Mouse (Mus musculus) right cerebral cortex, adult 18-20 months (tissue): ENCODE data around the gene Cpd.
"Not testable (repeated sequence)": the region's sequence is repeated elsewhere in the genome, so short reads cannot be mapped to it uniquely, and the experiment has no call there.

ENCODE experiments used
- DNase-seq: peaks from one replicate; pipeline ENCODE4 v3.0.0; 2022; ENCODE audit warnings: mixed read lengths

Gene Cpd

GRCm38 (mm10) chr11:76846011-76846877 lies 574 bp downstream of the Cpd start:
- peak; percentile 34 for DNase-seq

- DNase-seq = peak; percentile 32
These were observed 1.4 kb downstream of the Cpd start for GRCm38 (mm10) chr11:76845275-76845980.

- no peak for DNase-seq
These were observed 8.2 kb downstream of the Cpd start for GRCm38 (mm10) chr11:76838573-76838972.

GRCm38 (mm10) chr11:76836317-76836716 lies 10.5 kb downstream of the Cpd start:
- DNase-seq = peak; percentile 24

GRCm38 (mm10) chr11:76835868-76836267 lies 10.9 kb downstream of the Cpd start:
- no peak for DNase-seq

- DNase-seq = no peak
These were observed 12.2 kb downstream of the Cpd start for GRCm38 (mm10) chr11:76834665-76835064.

- peak; percentile 21 for DNase-seq
These were observed 21.9 kb downstream of the Cpd start for GRCm38 (mm10) chr11:76824885-76825265.

GRCm38 (mm10) chr11:76824238-76824884 lies 22.5 kb downstream of the Cpd start:
- no peak for DNase-seq

GRCm38 (mm10) chr11:76823641-76824040 lies 23.2 kb downstream of the Cpd start:
- DNase-seq = no peak

GRCm38 (mm10) chr11:76821353-76821752 lies 25.5 kb downstream of the Cpd start:
- no peak for DNase-seq

- no peak for DNase-seq
These were observed 29.2 kb downstream of the Cpd start for GRCm38 (mm10) chr11:76817664-76818063.

GRCm38 (mm10) chr11:76810706-76811495 lies 35.9 kb downstream of the Cpd start:
- no peak for DNase-seq

GRCm38 (mm10) chr11:76809450-76809849 lies 37.4 kb downstream of the Cpd start:
- no peak for DNase-seq

GRCm38 (mm10) chr11:76808550-76808949 lies 38.3 kb downstream of the Cpd start:
- DNase-seq = no peak

- no peak for DNase-seq
These were observed 39.7 kb downstream of the Cpd start for GRCm38 (mm10) chr11:76807007-76807679.

GRCm38 (mm10) chr11:76806026-76806425 lies 40.8 kb downstream of the Cpd start:
- DNase-seq = no peak

- DNase-seq = not testable (repeated sequence)
These were observed 41.7 kb downstream of the Cpd start for GRCm38 (mm10) chr11:76805072-76805471.

- DNase-seq = no peak
These were observed 43.6 kb downstream of the Cpd start for GRCm38 (mm10) chr11:76803266-76803665.

GRCm38 (mm10) chr11:76797236-76797635 lies 49.6 kb downstream of the Cpd start:
- DNase-seq = no peak

- DNase-seq = peak; percentile 7
These were observed 51.5 kb downstream of the Cpd start for GRCm38 (mm10) chr11:76795326-76795725.

- DNase-seq = no peak
These were observed 55.5 kb downstream of the Cpd start for GRCm38 (mm10) chr11:76791331-76791730.

- DNase-seq = peak; percentile 35
These were observed 57.6 kb downstream of the Cpd start for GRCm38 (mm10) chr11:76789252-76789651.
